Mouse (Mus musculus) myocyte (in vitro differentiated cells): Measurements from ENCODE around the gene Itsn1.

ENCODE experiments used
- CEBPB ChIP-seq: IDR thresholded peaks from 2 replicates; pipeline ENCODE4 v1.6.1; 2011; ENCODE audit warnings: mild to moderate bottlenecking, moderate library complexity; ENCODE audit not compliant: poor library complexity, insufficient read depth, severe bottlenecking
- E2F4 ChIP-seq: IDR thresholded peaks from one replicate; pipeline ENCODE4 v1.6.1; 2011; ENCODE audit warnings: mild to moderate bottlenecking, control low read depth, moderate library complexity; ENCODE audit not compliant: insufficient read depth
- MAX ChIP-seq: IDR thresholded peaks from one replicate; pipeline ENCODE4 v1.6.1; 2011; ENCODE audit warnings: low read depth, mild to moderate bottlenecking, control low read depth
- MYOD1 ChIP-seq, 3 experiments: IDR thresholded peaks; one replicate each; pipeline ENCODE4 v1.6.1; 2011; ENCODE audit warnings: control low read depth in 2 of 3, low read depth in 2 of 3, mild to moderate bottlenecking in 2 of 3, moderate library complexity in 1 of 3; ENCODE audit not compliant: insufficient read length in 2 of 3, control insufficient read depth in 1 of 3
- MYOG ChIP-seq, 3 experiments: IDR thresholded peaks; one replicate each; pipeline ENCODE4 v1.6.1; 2011; ENCODE audit warnings: control low read depth in 2 of 3, low read depth in 2 of 3, mild to moderate bottlenecking in 2 of 3; ENCODE audit not compliant: insufficient read length in 2 of 3, control insufficient read depth in 1 of 3, insufficient read depth in 1 of 3
- POLR2A ChIP-seq: IDR thresholded peaks from one replicate; pipeline ENCODE4 v1.6.1; 2011; ENCODE audit warnings: low read depth, mild to moderate bottlenecking, control low read depth, moderate library complexity; ENCODE audit not compliant: insufficient read length
- POLR2AphosphoS2 ChIP-seq: IDR thresholded peaks from one replicate; pipeline ENCODE4 v1.6.1; 2011; ENCODE audit warnings: low read depth, control low read depth; ENCODE audit not compliant: insufficient read length
- TCF12 ChIP-seq: IDR thresholded peaks from one replicate; pipeline ENCODE4 v1.6.1; 2011; ENCODE audit warnings: mild to moderate bottlenecking, control low read depth; ENCODE audit not compliant: poor library complexity, insufficient read depth, severe bottlenecking
- USF1 ChIP-seq: IDR thresholded peaks from one replicate; pipeline ENCODE4 v1.6.1; 2011; ENCODE audit warnings: low read depth, mild to moderate bottlenecking, control low read depth, moderate library complexity

GRCm38 (mm10) chr16:91861784-91862371, 132.8 kb downstream of the Itsn1 start:
- TF ChIP-seq POLR2AphosphoS2 = no peak
- TF ChIP-seq POLR2A = no peak
- no peak for TF ChIP-seq MAX
- TF ChIP-seq CEBPB = no peak
- TF ChIP-seq TCF12 = no peak
- TF ChIP-seq MYOG (IDR thresholded peaks at IDR 0.05; ENCODE audit: control insufficient read depth in 1 of 3, insufficient read depth in 1 of 3, insufficient read length in 2 of 3, low read depth in 2 of 3) = no peak
- no peak for TF ChIP-seq USF1
- peak; percentile 62 to 77 (median 77) for TF ChIP-seq MYOD1 (IDR thresholded peaks at IDR 0.05; ENCODE audit: control insufficient read depth in 1 of 3, insufficient read length in 2 of 3, low read depth in 2 of 3)
- no peak for TF ChIP-seq E2F4
